Mouse (Mus musculus): ENCODE measurements at regions not wholly inside any gene's neighbourhood (a gene's known extent, or its start where the extent isn't known, plus 50 kb on each side); places are given as distances from the start of the nearest gene placed in this dataset.

DNA sequence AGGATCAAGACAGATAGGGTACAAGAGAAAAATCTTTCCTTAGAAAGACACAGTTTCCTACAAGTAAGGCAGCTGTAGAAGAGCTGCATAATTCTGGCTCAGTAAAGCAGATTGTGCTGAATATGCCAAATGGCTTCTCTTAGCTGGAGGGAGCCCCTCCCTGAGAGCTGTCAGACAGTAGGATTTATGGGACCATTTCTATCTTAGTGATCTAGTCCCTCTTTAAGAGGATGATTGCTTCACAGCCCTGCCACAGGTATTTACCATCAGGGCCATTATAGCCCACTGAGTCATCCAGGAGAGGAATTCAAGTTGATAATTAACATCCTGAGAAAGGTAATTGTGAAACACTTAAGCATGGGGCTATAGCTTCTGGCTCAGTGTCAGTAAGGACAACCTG is 101.5 kb upstream of the Cypt1 start:
- no peak for DNase-seq (ENCODE audit: extremely low spot score in 1 of 2, low spot score in 1 of 2)

DNA sequence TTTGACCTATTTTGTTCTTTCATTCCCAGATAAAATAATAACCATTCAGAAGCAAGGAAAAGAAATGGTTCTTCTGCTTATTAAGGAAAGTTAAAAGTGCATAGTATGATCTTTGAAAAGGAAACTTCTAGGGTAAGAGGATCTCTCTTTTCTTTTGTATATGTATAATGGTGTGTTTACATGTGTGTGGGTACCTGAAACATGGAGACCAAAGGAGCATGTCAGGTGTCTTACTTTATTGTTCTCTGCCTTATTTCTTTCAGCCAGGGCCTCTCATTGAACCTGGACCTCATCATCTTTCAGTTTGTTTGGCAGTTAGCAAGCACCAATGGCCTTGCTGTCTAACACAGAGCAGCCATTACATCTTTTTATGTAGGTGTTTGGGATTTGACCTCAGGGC is 101.0 kb upstream of the Cypt1 start:
- DNase-seq (ENCODE audit: extremely low spot score in 1 of 2, low spot score in 1 of 2), result no peak

DNA sequence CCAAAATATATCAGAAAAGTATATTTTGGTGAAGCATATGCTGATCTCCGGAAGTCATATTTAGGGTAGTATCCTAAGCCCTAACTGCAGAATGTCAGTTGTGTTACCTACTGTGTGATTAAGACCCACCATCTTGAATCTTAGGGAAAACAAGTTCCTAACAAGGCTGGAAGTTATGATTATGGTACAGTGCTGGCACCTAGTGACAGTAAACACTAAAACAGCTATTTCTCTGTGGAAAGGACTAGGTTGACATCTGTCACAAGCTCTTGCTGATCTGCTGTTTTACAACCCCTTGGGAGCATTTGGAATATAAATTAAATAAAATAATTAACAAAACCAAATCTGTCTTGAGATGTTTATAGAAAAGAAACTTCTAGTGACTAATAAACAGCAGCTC is 84.6 kb upstream of the Cypt1 start:
- no peak for DNase-seq (ENCODE audit: extremely low spot score in 1 of 2, low spot score in 1 of 2)

DNA sequence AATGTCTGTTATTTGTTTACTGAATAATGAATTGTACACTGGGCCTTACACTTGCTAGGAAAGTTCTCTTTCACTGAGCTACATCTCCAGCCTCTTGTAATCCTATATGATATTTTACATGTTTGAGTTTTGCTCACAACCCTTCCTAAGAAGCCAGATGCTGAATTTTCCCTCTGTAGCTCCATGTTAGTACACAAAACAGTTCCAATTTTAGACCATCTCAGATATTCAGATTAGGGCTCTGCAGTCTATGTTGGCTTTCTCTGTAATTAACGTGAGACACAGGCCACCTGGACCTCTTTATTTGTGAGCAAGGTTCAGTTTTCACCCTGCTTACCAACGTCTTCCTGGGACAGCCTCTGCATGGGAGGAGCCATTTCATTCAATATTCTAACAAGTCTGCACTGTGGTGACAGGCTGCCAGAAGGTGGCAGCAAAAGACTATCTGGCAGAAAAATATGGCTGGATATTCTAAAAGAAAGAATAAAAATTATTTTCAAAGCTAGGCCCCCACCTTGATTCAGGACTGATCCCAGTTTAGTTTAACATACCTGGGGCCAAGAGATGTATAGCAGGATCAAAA is 72.1 kb upstream of the Cypt1 start:
- DNase-seq (ENCODE audit: extremely low spot score in 1 of 2, low spot score in 1 of 2), result peak in 1 of 2 experiments; percentile 47
